Mouse (Mus musculus): ENCODE results near the gene Itga9.

GRCm38 (mm10) chr9:118750828-118751227 is 144.3 kb downstream of the Itga9 start:
- TF ChIP-seq POLR2A (IDR thresholded peaks at IDR 0.05; ENCODE audit: insufficient read length, low read depth) (no peak), MYOG (IDR thresholded peaks at IDR 0.05; ENCODE audit: control insufficient read depth in 1 of 3, insufficient read depth in 1 of 3, insufficient read length in 2 of 3, low read depth in 2 of 3) (no peak), E2F4 (IDR thresholded peaks at IDR 0.05; ENCODE audit: insufficient read depth) (no peak), MAX (IDR thresholded peaks at IDR 0.05; ENCODE audit: low read depth) (no peak), USF1 (IDR thresholded peaks at IDR 0.05; ENCODE audit: low read depth) (no peak), TCF12 (IDR thresholded peaks at IDR 0.05; ENCODE audit: insufficient read depth, poor library complexity, severe bottlenecking) (no peak)

All from myocyte (in vitro differentiated cells).